Mouse (Mus musculus): ENCODE measurements around the gene Dlx2. TPM values are rescaled to one million over a fixed set of nuclear protein-coding genes. Genes with fewer than 3 reads are reported as not detected.

Dlx2 gene
- polyA plus RNA-seq, 1 experiment = 16.0 TPM

DNA sequence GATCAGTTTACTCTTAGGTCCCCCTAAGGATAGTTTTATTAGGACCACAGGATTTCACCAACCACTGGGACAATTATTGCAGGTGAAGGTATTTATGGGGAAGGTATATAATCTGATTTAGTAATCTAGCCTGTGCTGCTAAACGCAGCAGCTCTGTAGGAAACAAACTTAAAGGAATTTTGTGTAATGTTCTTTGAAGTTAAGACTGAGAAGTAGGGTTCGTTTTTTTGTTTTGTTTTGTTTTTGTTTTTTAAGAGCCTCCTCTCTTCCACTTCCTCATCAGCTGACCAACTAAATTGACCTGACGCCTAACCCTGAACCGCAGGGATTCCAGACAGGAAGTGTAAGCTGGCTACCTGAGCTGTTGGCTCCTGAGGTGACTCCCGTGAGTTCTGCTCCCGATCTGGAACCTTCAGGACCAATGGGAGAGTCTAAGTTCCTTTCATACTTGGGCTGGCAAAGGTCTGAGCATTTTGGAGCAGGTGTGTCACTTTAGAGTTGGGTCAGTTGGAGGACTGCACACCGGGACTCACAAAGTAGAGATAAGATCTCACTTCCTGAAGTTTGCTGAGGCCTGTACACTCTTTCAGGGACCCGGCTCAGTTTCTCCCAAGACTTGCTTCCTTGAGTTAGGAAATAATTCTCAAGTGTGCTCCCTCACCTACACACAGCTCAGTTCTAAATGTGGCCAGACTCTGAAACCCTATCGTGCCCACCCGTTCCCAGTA is 19.8 kb downstream of the Dlx2 start:
- H3K36me3 ChIP-seq (ENCODE audit: control insufficient read depth, insufficient read depth) = no peaks in the 10 kb centered on the region
- H3ac ChIP-seq (ENCODE audit: control insufficient read depth, insufficient read length, low read depth) = no peak overlapping the region
- no peak for TF ChIP-seq FOSL1 (IDR thresholded peaks at IDR 0.05; ENCODE audit: insufficient read depth, low read length, poor library complexity, severe bottlenecking)
- no peak for TF ChIP-seq CTCF (IDR thresholded peaks at IDR 0.05; ENCODE audit: control insufficient read depth, insufficient read depth, insufficient read length)
- no peak for TF ChIP-seq USF1 (IDR thresholded peaks at IDR 0.05; ENCODE audit: low read depth)
- TF ChIP-seq MYOG (IDR thresholded peaks at IDR 0.05; ENCODE audit: control insufficient read depth, extremely low read depth, insufficient read length) = no peak
- TF ChIP-seq CEBPB (IDR thresholded peaks at IDR 0.05; ENCODE audit: low read depth) = no peak
- TF ChIP-seq MYOD1 (IDR thresholded peaks at IDR 0.05; ENCODE audit: control insufficient read depth, insufficient read length, low read depth) = no peak
- no peak for TF ChIP-seq MAX (IDR thresholded peaks at IDR 0.05)
- H3K79me3 ChIP-seq (ENCODE audit: low read depth) = peaks cover 1% of the 10 kb centered on the region
- no peaks in the 10 kb centered on the region for H3K27me3 ChIP-seq (ENCODE audit: control insufficient read depth, insufficient read depth, insufficient read length)
- H3K79me2 ChIP-seq (ENCODE audit: control insufficient read depth, insufficient read depth) = peaks cover 6% of the 10 kb centered on the region
- no peak overlapping the region for H3K4me3 ChIP-seq (ENCODE audit: insufficient read depth, poor library complexity, severe bottlenecking)

DNA sequence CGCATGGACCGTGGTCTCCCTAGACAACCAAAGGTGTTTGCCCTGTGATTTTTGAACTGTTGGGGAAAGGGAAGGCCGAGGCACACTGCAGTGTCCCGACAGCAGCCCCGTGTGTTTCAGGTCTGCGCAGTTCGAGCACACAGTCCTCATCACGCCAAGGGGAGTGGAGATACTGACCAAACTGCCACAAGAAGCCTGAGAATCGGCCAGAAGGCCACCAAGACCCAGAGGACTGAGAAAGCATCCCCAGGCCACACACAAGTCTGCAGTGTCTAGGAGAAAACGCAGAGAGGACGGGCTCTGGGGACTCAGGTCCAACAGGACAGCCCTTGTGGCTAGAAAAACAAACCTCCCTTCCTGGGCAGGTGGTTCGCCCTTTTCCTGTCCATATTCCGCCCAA is 21.8 kb downstream of the Dlx2 start:
- Histone ChIP-seq H3K36me3 (ENCODE audit: control insufficient read depth, insufficient read depth) (no peaks in the 10 kb centered on the region), H3K79me3 (ENCODE audit: low read depth) (no peaks in the 10 kb centered on the region), H3K4me3 (ENCODE audit: insufficient read depth, poor library complexity, severe bottlenecking) (no peak overlapping the region), H3ac (ENCODE audit: control insufficient read depth, insufficient read length, low read depth) (no peak overlapping the region), H3K79me2 (ENCODE audit: control insufficient read depth, insufficient read depth) (no peaks in the 10 kb centered on the region), H3K27me3 (ENCODE audit: control insufficient read depth, insufficient read depth, insufficient read length) (no peaks in the 10 kb centered on the region)
- TF ChIP-seq MYOD1 (IDR thresholded peaks at IDR 0.05; ENCODE audit: control insufficient read depth, insufficient read length, low read depth) (no peak), MYOG (IDR thresholded peaks at IDR 0.05; ENCODE audit: control insufficient read depth, extremely low read depth, insufficient read length) (no peak)

DNA sequence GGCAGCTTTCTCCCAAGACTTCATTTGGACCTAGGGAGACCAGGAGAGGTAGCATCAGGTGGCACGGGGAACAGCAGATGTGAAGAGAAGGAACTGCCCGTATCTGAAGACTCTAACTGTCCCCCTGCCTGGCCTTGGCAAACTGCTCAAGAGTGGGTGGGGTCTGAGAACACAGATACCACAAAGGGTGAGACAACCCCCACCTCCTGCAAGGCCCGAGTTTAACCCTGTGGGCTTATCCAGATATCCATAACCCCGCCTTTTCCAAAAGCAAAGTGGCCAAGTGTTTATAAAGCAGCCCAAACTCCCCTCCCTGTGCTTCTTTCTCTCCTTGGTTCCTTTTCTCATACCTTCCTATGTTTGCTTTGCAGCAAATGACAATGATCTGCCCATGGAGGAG is 23.1 kb downstream of the Dlx2 start:
- Histone ChIP-seq H3K79me3 (ENCODE audit: low read depth) (no peaks in the 10 kb centered on the region), H3K4me3 (ENCODE audit: insufficient read depth, poor library complexity, severe bottlenecking) (no peak overlapping the region), H3K27me3 (ENCODE audit: control insufficient read depth, insufficient read depth, insufficient read length) (no peaks in the 10 kb centered on the region), H3K36me3 (ENCODE audit: control insufficient read depth, insufficient read depth) (no peaks in the 10 kb centered on the region), H3ac (ENCODE audit: control insufficient read depth, insufficient read length, low read depth) (no peak overlapping the region), H3K79me2 (ENCODE audit: control insufficient read depth, insufficient read depth) (no peaks in the 10 kb centered on the region)
- TF ChIP-seq CTCF (IDR thresholded peaks at IDR 0.05; ENCODE audit: control insufficient read depth, insufficient read depth, insufficient read length) (no peak), CEBPB (IDR thresholded peaks at IDR 0.05; ENCODE audit: low read depth) (no peak), MYOG (IDR thresholded peaks at IDR 0.05; ENCODE audit: control insufficient read depth, extremely low read depth, insufficient read length) (no peak), MYOD1 (IDR thresholded peaks at IDR 0.05; ENCODE audit: control insufficient read depth, insufficient read length, low read depth) (no peak), USF1 (IDR thresholded peaks at IDR 0.05; ENCODE audit: low read depth) (no peak), FOSL1 (IDR thresholded peaks at IDR 0.05; ENCODE audit: insufficient read depth, low read length, poor library complexity, severe bottlenecking) (no peak), MAX (IDR thresholded peaks at IDR 0.05) (no peak)

GRCm38 (mm10) chr2:71522871-71523270 is 23.7 kb downstream of the Dlx2 start:
- H3K27me3 ChIP-seq (ENCODE audit: control insufficient read depth, insufficient read depth, insufficient read length) = no peaks in the 10 kb centered on the region
- H3K79me2 ChIP-seq (ENCODE audit: control insufficient read depth, insufficient read depth) = no peaks in the 10 kb centered on the region
- H3K4me3 ChIP-seq (ENCODE audit: insufficient read depth, poor library complexity, severe bottlenecking) = no peak overlapping the region
- H3K79me3 ChIP-seq (ENCODE audit: low read depth) = no peaks in the 10 kb centered on the region
- no peak overlapping the region for H3ac ChIP-seq (ENCODE audit: control insufficient read depth, insufficient read length, low read depth)
- no peaks in the 10 kb centered on the region for H3K36me3 ChIP-seq (ENCODE audit: control insufficient read depth, insufficient read depth)
- TF ChIP-seq CTCF (IDR thresholded peaks at IDR 0.05; ENCODE audit: control insufficient read depth, insufficient read depth, insufficient read length) (no peak), MAX (IDR thresholded peaks at IDR 0.05) (no peak), CEBPB (IDR thresholded peaks at IDR 0.05; ENCODE audit: low read depth) (no peak), MYOD1 (IDR thresholded peaks at IDR 0.05; ENCODE audit: control insufficient read depth, insufficient read length, low read depth) (no peak), USF1 (IDR thresholded peaks at IDR 0.05; ENCODE audit: low read depth) (no peak), MYOG (IDR thresholded peaks at IDR 0.05; ENCODE audit: control insufficient read depth, extremely low read depth, insufficient read length) (no peak), FOSL1 (IDR thresholded peaks at IDR 0.05; ENCODE audit: insufficient read depth, low read length, poor library complexity, severe bottlenecking) (no peak)

DNA sequence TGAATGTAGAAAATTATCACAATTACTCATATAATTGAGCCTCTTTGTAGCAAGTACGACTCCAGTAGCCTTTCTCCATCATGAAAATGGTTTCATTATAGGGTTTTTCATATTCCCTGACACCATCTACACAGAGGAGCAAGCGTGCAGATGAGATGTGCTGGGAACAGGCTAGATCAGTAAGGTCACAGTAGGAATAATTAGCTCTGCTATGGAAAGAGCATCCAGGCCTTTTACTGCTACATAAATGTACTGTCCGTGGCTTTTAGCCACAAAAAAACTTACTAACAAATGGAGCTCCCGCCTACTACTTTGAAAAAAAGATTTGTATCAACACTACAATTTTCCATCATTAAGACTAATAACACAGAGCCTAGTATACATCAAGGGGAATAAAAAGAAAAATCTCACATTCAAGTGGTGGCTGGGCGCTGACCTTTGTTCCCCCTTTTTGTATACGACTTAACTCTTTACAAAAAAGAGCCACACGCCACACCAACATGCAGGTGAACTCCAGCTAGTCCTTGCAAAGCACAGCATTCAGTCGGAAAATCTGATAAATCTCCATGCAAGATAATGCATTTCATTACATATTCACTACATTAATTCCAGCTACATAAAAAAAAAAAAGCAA is 29.0 kb downstream of the Dlx2 start:
- Histone ChIP-seq H3ac (ENCODE audit: control insufficient read depth, insufficient read length, low read depth) (no peak overlapping the region), H3K36me3 (ENCODE audit: control insufficient read depth, insufficient read depth) (no peaks in the 10 kb centered on the region), H3K79me2 (ENCODE audit: control insufficient read depth, insufficient read depth) (no peaks in the 10 kb centered on the region), H3K27me3 (ENCODE audit: control insufficient read depth, insufficient read depth, insufficient read length) (no peaks in the 10 kb centered on the region), H3K79me3 (ENCODE audit: low read depth) (no peaks in the 10 kb centered on the region), H3K4me3 (ENCODE audit: insufficient read depth, poor library complexity, severe bottlenecking) (no peak overlapping the region)
- TF ChIP-seq MYOD1 (IDR thresholded peaks at IDR 0.05; ENCODE audit: control insufficient read depth, insufficient read length, low read depth) (no peak), FOSL1 (IDR thresholded peaks at IDR 0.05; ENCODE audit: insufficient read depth, low read length, poor library complexity, severe bottlenecking) (no peak), USF1 (IDR thresholded peaks at IDR 0.05; ENCODE audit: low read depth) (no peak), MYOG (IDR thresholded peaks at IDR 0.05; ENCODE audit: control insufficient read depth, extremely low read depth, insufficient read length) (no peak), CEBPB (IDR thresholded peaks at IDR 0.05; ENCODE audit: low read depth) (no peak), CTCF (IDR thresholded peaks at IDR 0.05; ENCODE audit: control insufficient read depth, insufficient read depth, insufficient read length) (no peak), MAX (IDR thresholded peaks at IDR 0.05) (no peak)

Data from C2C12 (cell line).